Mouse (Mus musculus) neural tube, embryonic 15.5 days (tissue): ENCODE results near the gene Kank3. TPM values are rescaled to one million over a fixed set of nuclear protein-coding genes. Genes with fewer than 3 reads are reported as not detected.
"Not testable (repeated sequence)": the region's sequence is repeated elsewhere in the genome, so short reads cannot be mapped to it uniquely, and the experiment has no call there.

ENCODE experiments used
- ATAC-seq: fragments of 200-750 bp; cut with Nextera tagmentation; 2 replicates; pipeline ENCODE4 v1.8.0; 2017; ENCODE audit warnings: mild to moderate bottlenecking, moderate TSS enrichment, moderate library complexity; ENCODE audit not compliant: low FRiP score
- H3K27ac ChIP-seq: fragments of 300-500 bp; sonication (generic); replicated peaks from 2 replicates; pipeline ENCODE4 v1.5.1; 2015; ENCODE audit warnings: mild to moderate bottlenecking, inconsistent platforms
- H3K27me3 ChIP-seq: fragments of 300-500 bp; sonication (generic); replicated peaks from 2 replicates; pipeline ENCODE4 v1.6.1; 2015; ENCODE audit warnings: inconsistent platforms
- H3K36me3 ChIP-seq: fragments of 300-500 bp; sonication (generic); 2 replicates; pipeline ENCODE4 v1.6.1; 2015; ENCODE audit warnings: inconsistent platforms
- H3K4me1 ChIP-seq: fragments of 300-500 bp; sonication (generic); 2 replicates; pipeline ENCODE4 v1.6.1; 2015; ENCODE audit warnings: inconsistent platforms
- H3K4me2 ChIP-seq: fragments of 300-500 bp; sonication (generic); 2 replicates; pipeline ENCODE4 v1.6.1; 2015; ENCODE audit warnings: inconsistent platforms, mild to moderate bottlenecking, moderate library complexity
- H3K4me3 ChIP-seq: fragments of 300-500 bp; sonication (generic); replicated peaks from 2 replicates; pipeline ENCODE4 v1.5.1; 2015; ENCODE audit warnings: mild to moderate bottlenecking, inconsistent platforms
- H3K9ac ChIP-seq: fragments of 300-500 bp; sonication (generic); replicated peaks from 2 replicates; pipeline ENCODE4 v1.6.1; 2015; ENCODE audit warnings: mild to moderate bottlenecking, inconsistent platforms
- H3K9me3 ChIP-seq: fragments of 300-500 bp; sonication (generic); replicated peaks from 2 replicates; pipeline ENCODE4 v1.6.1; 2016; ENCODE audit warnings: inconsistent platforms
- WGBS: fragments of 180-500 bp; shearing (Covaris S2); methylation state at CpG from one replicate; pipeline ENCODE4 v1.1.7; 2015; ENCODE audit warnings: mixed read lengths; 5-methylcytosine and 5-hydroxymethylcytosine counted together
- polyA plus RNA-seq: library from polyadenylated mRNA; unstranded; fragments of >200 nt; fragmentation: Nextera tagmentation; extraction: Ambion mirVana; gene quantifications from 2 replicates; pipeline ENCODE4 v1.2.1, GENCODE M21; 2015

Gene Kank3
- polyA plus RNA-seq, 1 experiment from 2014 or later = 46.7 TPM

DNA sequence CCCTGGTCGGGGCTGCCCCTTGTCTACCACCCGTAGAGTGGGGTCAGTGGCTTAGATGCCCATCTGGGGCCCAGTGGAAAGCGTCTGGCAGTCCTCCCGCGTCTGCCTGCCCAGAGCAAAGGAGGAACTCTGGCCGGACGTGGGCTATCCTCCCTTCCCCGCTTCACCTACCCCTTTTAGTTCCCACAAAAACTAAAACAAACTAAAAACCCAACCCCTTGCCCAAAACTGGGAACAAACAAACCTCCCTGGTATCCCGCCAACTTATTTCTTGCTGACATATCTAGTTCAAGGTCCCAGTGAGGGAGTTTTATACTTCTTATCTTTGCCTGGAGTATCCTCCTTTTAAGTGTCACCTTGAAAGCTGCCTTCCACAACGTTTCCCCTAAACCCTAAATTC lies 2.1 kb upstream of the Kank3 start:
- ATAC-seq = no peak
- H3K4me1 ChIP-seq = peaks cover 9% of the 10 kb centered on the region
- 45% methylated on average over 10 of the region's 10 CpGs for WGBS

DNA sequence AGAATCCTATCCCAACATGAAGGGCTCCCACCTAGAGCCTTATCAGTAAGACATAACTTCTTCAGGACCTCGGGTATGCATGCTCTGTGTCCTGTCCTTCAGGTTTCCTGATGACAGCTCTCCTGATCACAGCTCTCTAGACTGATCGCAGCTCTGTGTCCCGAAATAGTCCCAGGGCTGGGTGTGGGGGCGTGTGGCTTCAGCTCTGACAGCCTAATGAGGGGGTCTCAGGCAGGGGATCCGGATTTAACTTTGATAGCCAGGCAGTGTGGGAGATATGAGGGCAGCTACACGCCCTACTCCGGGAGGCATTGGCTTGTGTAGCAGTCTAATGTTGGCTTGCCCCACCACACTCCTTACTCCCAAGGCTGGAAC lies 810 bp downstream of the Kank3 start:
- no peak overlapping the region for H3K27ac ChIP-seq
- ATAC-seq = no peak
- H3K4me2 ChIP-seq = peak overlapping the region; percentile 88

More for the DNA sequence above, 2.1 kb upstream of the Kank3 start:
- Histone ChIP-seq H3K4me2 (no peak overlapping the region), H3K36me3 (no peaks in the 10 kb centered on the region), H3K27me3 (peaks cover 13% of the 10 kb centered on the region), H3K9me3 (no peaks in the 10 kb centered on the region), H3K9ac (no peak overlapping the region), H3K4me3 (no peak overlapping the region), H3K27ac (no peak overlapping the region)

GRCm38 (mm10) chr17:33812475-33812874 lies 2.2 kb downstream of the Kank3 start:
- Histone ChIP-seq H3K36me3 (no peaks in the 10 kb centered on the region), H3K9ac (no peak overlapping the region), H3K4me1 (peaks cover 15% of the 10 kb centered on the region), H3K4me3 (no peak overlapping the region), H3K27ac (no peak overlapping the region), H3K9me3 (no peaks in the 10 kb centered on the region), H3K4me2 (no peak overlapping the region), H3K27me3 (peaks cover 13% of the 10 kb centered on the region; the same call in 1 of the 2 replicates)
- 49% methylated on average over 3 of the region's 3 CpGs for WGBS
- ATAC-seq = no peak

More for the DNA sequence above, 810 bp downstream of the Kank3 start:
- peaks cover 9% of the 10 kb centered on the region for H3K4me1 ChIP-seq
- H3K27me3 ChIP-seq = peaks cover 13% of the 10 kb centered on the region
- H3K9me3 ChIP-seq = no peaks in the 10 kb centered on the region
- 21% methylated on average over 7 of the region's 7 CpGs for WGBS
- H3K36me3 ChIP-seq = no peaks in the 10 kb centered on the region
- H3K9ac ChIP-seq = peak overlapping the region; percentile 8; the same call in 1 of the 2 replicates
- peak overlapping the region; percentile 53 for H3K4me3 ChIP-seq

GRCm38 (mm10) chr17:33812990-33813389 lies 2.7 kb downstream of the Kank3 start:
- H3K27ac ChIP-seq = no peak overlapping the region
- no peak overlapping the region for H3K4me3 ChIP-seq
- H3K36me3 ChIP-seq = no peaks in the 10 kb centered on the region
- H3K9me3 ChIP-seq = no peaks in the 10 kb centered on the region
- WGBS = 78% methylated on average over 4 of the region's 4 CpGs
- H3K4me2 ChIP-seq = no peak overlapping the region
- ATAC-seq = no peak
- no peak overlapping the region for H3K9ac ChIP-seq
- peaks cover 13% of the 10 kb centered on the region; the same call in 1 of the 2 replicates for H3K27me3 ChIP-seq
- H3K4me1 ChIP-seq = peaks cover 18% of the 10 kb centered on the region

GRCm38 (mm10) chr17:33815399-33815798 lies 5.1 kb downstream of the Kank3 start:
- Histone ChIP-seq H3K4me2 (no peak overlapping the region), H3K4me1 (peaks cover 28% of the 10 kb centered on the region), H3K9me3 (no peaks in the 10 kb centered on the region), H3K27ac (no peak overlapping the region), H3K36me3 (peaks cover 15% of the 10 kb centered on the region), H3K4me3 (no peak overlapping the region), H3K9ac (no peak overlapping the region), H3K27me3 (peaks cover 10% of the 10 kb centered on the region; the same call in 1 of the 2 replicates)
- 90% methylated on average over 6 of the region's 6 CpGs for WGBS
- ATAC-seq = no peak

DNA sequence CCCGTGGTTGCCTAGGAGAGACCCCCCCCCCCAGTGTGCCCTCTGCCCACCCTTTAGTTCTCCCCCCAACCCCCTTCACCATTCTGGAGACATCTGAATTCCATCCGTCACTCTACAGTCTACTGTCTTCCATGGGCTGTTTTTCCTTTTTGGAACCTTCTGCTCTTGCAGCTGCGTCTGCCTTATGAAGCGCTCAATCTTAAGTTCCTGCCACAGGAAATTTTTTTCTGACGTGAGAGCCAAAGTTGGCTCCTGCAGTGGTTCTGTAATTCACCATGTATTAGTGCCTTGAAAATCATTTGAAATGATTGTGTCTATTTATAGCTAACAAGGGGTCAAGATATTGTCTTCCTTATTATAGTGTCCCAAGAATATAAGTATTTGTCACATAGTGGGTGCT lies 6.3 kb downstream of the Kank3 start:
- Histone ChIP-seq H3K9ac (peak overlapping the region; percentile 75; the same call in 1 of the 2 replicates), H3K4me1 (peaks cover 24% of the 10 kb centered on the region), H3K4me2 (peak overlapping the region; percentile 79), H3K36me3 (peaks cover 26% of the 10 kb centered on the region), H3K27ac (peak overlapping the region; percentile 88; the same call in 1 of the 2 replicates), H3K27me3 (0 out of 2 replicates have a peak, but pooled peaks cover 3% of the 10 kb centered on the region), H3K9me3 (no peaks in the 10 kb centered on the region), H3K4me3 (peak overlapping the region; percentile 60)
- ATAC-seq = no peak
- 70% methylated on average over 5 of the region's 5 CpGs for WGBS

- Histone ChIP-seq H3K9me3 (no peaks in the 10 kb centered on the region), H3K4me2 (peak overlapping the region; percentile 79), H3K4me1 (peaks cover 30% of the 10 kb centered on the region), H3K9ac (peak overlapping the region; percentile 75), H3K27me3 (0 out of 2 replicates have a peak, but pooled peaks cover 2% of the 10 kb centered on the region), H3K4me3 (peak overlapping the region; percentile 60), H3K27ac (peak overlapping the region; percentile 88), H3K36me3 (peaks cover 34% of the 10 kb centered on the region)
- 1% methylated on average over 88 of the region's 89 CpGs for WGBS
- ATAC-seq = peak; percentile 97
Measured at GRCm38 (mm10) chr17:33817184-33817968, 7.1 kb downstream of the Kank3 start.

GRCm38 (mm10) chr17:33817969-33818643 lies 7.8 kb downstream of the Kank3 start:
- H3K27me3 ChIP-seq = no peaks in the 10 kb centered on the region
- H3K4me3 ChIP-seq = peak overlapping the region; percentile 60
- H3K9ac ChIP-seq = peak overlapping the region; percentile 75
- H3K9me3 ChIP-seq = no peaks in the 10 kb centered on the region
- whole genome bisulfite sequencing = 14% methylated on average over 33 of the region's 33 CpGs
- peak overlapping the region; percentile 79 for H3K4me2 ChIP-seq
- peak; percentile 67 for ATAC-seq
- H3K27ac ChIP-seq = peak overlapping the region; percentile 88
- H3K36me3 ChIP-seq = peaks cover 39% of the 10 kb centered on the region
- peaks cover 37% of the 10 kb centered on the region for H3K4me1 ChIP-seq

GRCm38 (mm10) chr17:33822436-33822959 lies 12.2 kb downstream of the Kank3 start:
- 0 out of 2 replicates have a peak overlapping the region, but pooled peaks have one; percentile 3 for H3K9ac ChIP-seq
- H3K4me1 ChIP-seq = peaks cover 61% of the 10 kb centered on the region
- no peak for ATAC-seq
- peaks cover 39% of the 10 kb centered on the region for H3K36me3 ChIP-seq
- no peaks in the 10 kb centered on the region for H3K27me3 ChIP-seq
- H3K27ac ChIP-seq = no peak overlapping the region
- 0 out of 2 replicates have a peak overlapping the region, but pooled peaks have one; percentile 84 for H3K4me3 ChIP-seq
- WGBS = 93% methylated on average over 1 of the region's 1 CpGs
- no peaks in the 10 kb centered on the region for H3K9me3 ChIP-seq
- peak overlapping the region; percentile 91 for H3K4me2 ChIP-seq

- H3K4me1 ChIP-seq = peaks cover 61% of the 10 kb centered on the region
- peaks cover 43% of the 10 kb centered on the region for H3K36me3 ChIP-seq
- not testable (repeated sequence) for H3K27me3 ChIP-seq, ATAC-seq, H3K9me3 ChIP-seq, H3K27ac ChIP-seq
- peak overlapping the region; percentile 79 for H3K9ac ChIP-seq
- H3K4me3 ChIP-seq = peak overlapping the region; percentile 84
- peak overlapping the region; percentile 91 for H3K4me2 ChIP-seq
- WGBS = 90% methylated on average over 8 of the region's 8 CpGs
Measured at GRCm38 (mm10) chr17:33823171-33823570, 12.9 kb downstream of the Kank3 start.

DNA sequence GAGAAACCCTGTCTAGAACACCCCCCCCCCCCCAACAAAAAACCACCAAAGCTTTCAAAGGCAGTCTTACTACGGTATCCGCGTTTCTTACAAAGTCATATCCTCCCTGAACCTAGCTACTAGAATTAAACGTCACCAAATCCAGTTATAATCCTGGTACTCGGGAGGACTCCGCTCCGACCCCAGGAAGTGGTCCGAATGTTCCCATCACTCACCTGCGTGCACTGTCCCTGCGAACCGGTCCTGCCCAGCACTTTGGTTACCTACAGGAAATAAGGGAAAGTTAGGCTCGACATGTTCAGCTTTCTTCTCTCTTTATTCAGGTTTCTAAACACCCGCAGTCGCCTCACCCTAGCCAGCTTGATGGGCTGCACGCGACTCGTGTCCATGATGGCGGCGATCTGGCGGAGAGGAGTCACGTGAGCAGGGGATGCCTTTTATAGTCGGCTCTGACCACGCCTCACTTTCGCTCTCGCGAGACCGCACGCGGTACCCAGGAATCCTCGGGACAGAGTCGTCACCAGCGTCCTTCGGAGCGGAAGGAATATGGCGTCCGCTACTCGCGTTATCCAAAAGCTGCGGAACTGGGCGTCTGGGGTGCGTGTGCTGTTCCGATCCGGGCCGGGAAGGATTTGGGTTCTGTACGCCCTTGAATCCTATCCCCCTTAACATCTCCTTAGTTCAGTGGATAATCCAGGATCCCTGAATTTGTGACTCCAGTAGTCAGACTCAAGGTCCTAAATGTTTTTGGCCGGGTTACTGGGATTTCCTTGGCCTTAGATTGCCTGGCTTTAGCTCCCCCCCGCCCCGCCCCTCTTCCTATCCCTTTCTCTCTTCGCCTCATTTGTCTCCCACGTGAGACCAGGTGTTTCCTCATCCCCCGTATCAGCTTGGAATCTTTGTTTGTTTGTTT lies 14.0 kb downstream of the Kank3 start, which contains the start of the genes Rps28 and Ndufa7:
Gene Rps28, minus strand, starts transcription at position 479 of the 913 bp plus-strand sequence.
Gene Ndufa7, plus strand, starts transcription at position 489 of the 913 bp plus-strand sequence.
- Histone ChIP-seq H3K4me1 (peaks cover 59% of the 10 kb centered on the region), H3K4me2 (peak within 1 kb of the TSS; percentile 91), H3K27me3 (no peaks in the 10 kb centered on the region), H3K9me3 (no peaks in the 10 kb centered on the region), H3K27ac (peak within 1 kb of the TSS; percentile 92), H3K4me3 (peak within 1 kb of the TSS; percentile 84), H3K36me3 (peaks cover 40% of the 10 kb centered on the region), H3K9ac (peak within 1 kb of the TSS; percentile 79)
- peak; percentile 94 for ATAC-seq
- under 1% methylated on average over 51 of the region's 51 CpGs for WGBS
